Mouse (Mus musculus): Measurements from ENCODE around the gene Lurap1l. TPM values are rescaled to one million over a fixed set of nuclear protein-coding genes. Genes with fewer than 3 reads are reported as not detected.

Gene Lurap1l
- polyA plus RNA-seq, 1 experiment from 2014 or later, result 23.4 TPM

DNA sequence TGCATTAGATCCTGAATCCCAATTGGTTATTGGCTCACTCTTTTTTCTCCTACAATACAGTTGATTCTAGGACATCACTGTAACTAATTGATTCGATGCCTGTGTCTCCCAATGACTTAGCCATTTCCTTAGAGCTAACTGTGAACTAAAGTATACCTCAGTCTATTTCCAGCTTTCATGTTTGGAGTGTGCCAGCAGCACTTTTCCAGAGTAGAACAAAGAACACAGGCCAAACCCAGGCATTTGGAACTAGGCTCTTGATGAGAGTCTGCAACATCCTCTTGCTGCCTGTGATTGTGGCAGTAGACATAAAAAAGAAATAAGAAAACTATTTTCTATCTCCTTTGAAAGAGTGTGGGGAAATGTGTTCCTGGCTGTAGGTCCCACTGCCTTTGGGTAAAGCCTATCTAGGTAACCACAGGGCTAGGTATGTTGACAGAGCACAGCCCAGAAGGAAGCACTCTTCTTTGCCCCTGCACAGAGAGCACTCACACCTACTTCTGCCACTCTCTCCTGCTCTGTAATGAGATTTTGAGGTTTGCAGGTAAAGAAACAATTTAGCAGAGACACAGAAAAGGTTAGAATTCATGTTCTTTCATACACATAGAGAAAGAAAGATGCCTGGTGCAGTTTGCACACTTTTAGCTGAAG is 8.9 kb downstream of the Lurap1l start:
- ATAC-seq, result no peak
- no peak overlapping the region for H3K4me2 ChIP-seq (replicated peaks)
- no peak overlapping the region for H3K27ac ChIP-seq
- H3K4me3 ChIP-seq (replicated peaks), result no peak overlapping the region
- H3K4me1 ChIP-seq (replicated peaks), result no peaks in the 10 kb centered on the region; the same call in 1 of the 2 replicates
- H3K9ac ChIP-seq, result no peak overlapping the region
- no peaks in the 10 kb centered on the region for H3K27me3 ChIP-seq (replicated peaks)
- no peaks in the 10 kb centered on the region for H3K36me3 ChIP-seq
- no peaks in the 10 kb centered on the region for H3K9me3 ChIP-seq
- WGBS, result 73% methylated on average over 1 of the region's 1 CpGs

DNA sequence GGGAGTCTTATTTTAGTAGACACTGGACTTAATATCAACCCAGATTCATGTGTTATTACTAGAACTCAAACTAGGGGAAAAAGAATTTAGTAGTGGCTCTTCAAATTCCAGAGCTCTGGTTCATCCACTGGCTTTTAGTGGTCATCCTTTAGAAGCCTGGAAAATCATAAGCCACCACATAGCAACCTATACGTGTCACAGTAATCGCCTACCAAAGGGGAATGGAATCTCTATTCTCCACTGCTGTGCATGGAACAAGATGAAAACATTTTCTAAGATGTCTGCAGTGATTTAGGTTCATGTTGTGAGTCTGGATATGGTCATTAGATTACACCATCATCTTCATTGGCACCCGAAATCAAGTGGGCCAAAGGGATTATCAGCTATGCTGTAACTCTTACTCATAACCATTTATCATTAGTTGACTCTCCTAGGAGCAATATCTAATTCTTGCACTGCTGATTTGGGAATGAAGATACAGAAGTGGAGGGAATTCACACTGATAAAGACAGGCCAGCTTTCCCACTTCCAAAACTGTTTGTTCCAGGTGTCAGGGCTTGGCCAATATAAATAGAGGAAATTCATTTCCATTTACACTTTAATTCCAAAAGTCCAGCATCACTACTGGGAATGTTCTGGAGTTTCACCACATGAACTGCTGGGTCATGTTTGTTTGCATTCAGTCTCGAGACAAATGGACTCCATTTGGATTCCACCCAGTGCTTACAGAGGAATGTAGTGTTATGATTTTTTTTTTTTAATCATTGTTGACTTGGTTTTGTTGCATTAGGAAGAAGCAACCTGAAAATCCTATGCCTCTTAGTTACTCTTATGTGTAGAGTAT is 11.4 kb downstream of the Lurap1l start:
- Histone ChIP-seq H3K4me3 (replicated peaks) (no peak overlapping the region), H3K27ac (no peak overlapping the region), H3K9me3 (no peaks in the 10 kb centered on the region), H3K4me2 (replicated peaks) (no peak overlapping the region), H3K4me1 (replicated peaks) (no peaks in the 10 kb centered on the region; the same call in 1 of the 2 replicates), H3K9ac (no peak overlapping the region), H3K27me3 (replicated peaks) (no peaks in the 10 kb centered on the region), H3K36me3 (no peaks in the 10 kb centered on the region)
- 76% methylated on average over 4 of the region's 4 CpGs for WGBS
- no peak for ATAC-seq

DNA sequence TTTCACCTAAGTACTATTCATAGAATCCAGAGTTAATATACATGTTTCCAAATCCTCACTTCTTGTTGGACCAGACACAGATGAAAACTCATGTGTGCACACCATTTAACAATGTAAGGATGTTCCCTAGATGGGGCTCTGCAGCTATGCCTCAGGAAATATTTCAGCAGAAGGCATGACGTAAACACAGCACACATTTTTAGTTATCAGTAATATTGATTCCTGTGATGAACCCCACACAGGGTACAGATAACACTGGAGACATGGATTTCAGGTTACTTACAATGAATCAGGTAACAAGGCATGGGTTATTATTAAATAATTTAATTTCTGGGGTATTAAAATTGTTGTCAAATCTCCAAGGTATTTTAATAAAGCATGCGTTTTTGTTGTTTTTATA is 12.2 kb downstream of the Lurap1l start:
- no peak for ATAC-seq
- Histone ChIP-seq H3K4me1 (replicated peaks) (no peaks in the 10 kb centered on the region; the same call in 1 of the 2 replicates), H3K9ac (no peak overlapping the region), H3K27ac (no peak overlapping the region), H3K4me2 (replicated peaks) (no peak overlapping the region), H3K36me3 (no peaks in the 10 kb centered on the region), H3K4me3 (replicated peaks) (no peak overlapping the region), H3K27me3 (replicated peaks) (no peaks in the 10 kb centered on the region), H3K9me3 (no peaks in the 10 kb centered on the region)
- 76% methylated on average over 2 of the region's 2 CpGs for WGBS

DNA sequence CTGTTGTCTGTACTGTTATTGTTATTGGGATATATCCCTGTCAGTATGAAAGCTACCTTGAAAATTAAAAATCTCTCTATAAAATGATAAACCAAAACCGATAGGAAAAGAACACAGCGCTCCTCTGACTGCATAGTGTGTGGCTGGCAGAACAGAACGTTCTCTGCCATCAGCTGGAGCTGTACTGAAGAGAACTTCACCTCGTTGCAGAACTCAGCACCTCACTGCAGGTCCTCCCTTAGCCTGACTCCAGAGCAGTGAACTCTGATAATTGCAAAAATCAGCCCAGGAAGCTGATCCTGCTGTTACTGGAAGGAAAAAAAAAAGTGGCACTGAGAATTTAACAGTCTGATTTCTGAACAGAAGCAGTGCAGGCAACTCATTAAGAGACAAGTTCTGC is 14.4 kb downstream of the Lurap1l start:
- H3K9me3 ChIP-seq, result no peaks in the 10 kb centered on the region
- no peaks in the 10 kb centered on the region for H3K4me1 ChIP-seq (replicated peaks)
- no peak overlapping the region for H3K4me3 ChIP-seq (replicated peaks)
- no peak for ATAC-seq
- H3K36me3 ChIP-seq, result no peaks in the 10 kb centered on the region
- no peak overlapping the region for H3K4me2 ChIP-seq (replicated peaks)
- H3K27ac ChIP-seq, result no peak overlapping the region
- no peaks in the 10 kb centered on the region for H3K27me3 ChIP-seq (replicated peaks)
- no peak overlapping the region for H3K9ac ChIP-seq
- WGBS, result 77% methylated on average over 4 of the region's 4 CpGs

DNA sequence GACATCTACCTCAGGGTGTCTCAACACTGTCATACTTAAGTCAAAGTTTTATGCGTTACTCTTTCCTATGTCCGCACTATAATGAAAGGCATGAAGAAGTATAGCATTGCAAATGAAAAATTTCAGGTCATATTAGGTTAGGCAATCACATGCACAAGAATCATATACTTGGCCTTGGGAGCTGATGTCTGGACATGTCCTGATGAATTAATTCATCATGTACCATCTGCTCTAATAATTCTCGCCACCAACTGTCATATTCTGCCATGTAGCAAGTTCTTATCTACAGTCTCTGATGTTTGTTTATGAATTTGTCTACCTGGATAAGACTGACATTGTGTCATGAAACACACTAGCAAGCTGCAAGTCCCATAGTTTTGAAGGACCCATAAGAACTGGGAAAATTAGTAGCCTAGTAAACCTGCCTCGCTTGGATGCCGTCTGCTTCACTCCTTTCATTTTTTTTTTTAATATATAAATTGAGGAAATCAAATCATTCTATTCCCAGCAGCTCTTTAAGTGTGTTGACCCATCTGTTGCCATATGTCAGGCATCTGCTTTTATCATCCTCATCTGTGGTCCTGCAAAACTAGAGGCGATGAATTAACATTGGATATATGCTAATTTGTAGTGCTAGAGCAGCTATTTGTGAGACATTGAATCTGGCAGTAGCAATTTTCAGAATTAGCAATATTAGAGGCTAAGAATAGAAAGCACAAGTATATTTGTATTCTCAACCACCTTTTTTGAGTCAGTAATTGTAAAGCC is 15.5 kb downstream of the Lurap1l start:
- H3K4me1 ChIP-seq (replicated peaks), result no peaks in the 10 kb centered on the region
- H3K4me3 ChIP-seq (replicated peaks), result no peak overlapping the region
- no peak overlapping the region for H3K27ac ChIP-seq
- H3K36me3 ChIP-seq, result no peaks in the 10 kb centered on the region
- no peaks in the 10 kb centered on the region for H3K27me3 ChIP-seq (replicated peaks)
- WGBS, result 85% methylated on average over 6 of the region's 6 CpGs
- H3K4me2 ChIP-seq (replicated peaks), result no peak overlapping the region
- ATAC-seq, result no peak
- H3K9ac ChIP-seq, result no peak overlapping the region
- no peaks in the 10 kb centered on the region for H3K9me3 ChIP-seq

GRCm38 (mm10) chr4:80934749-80935148 is 24.3 kb downstream of the Lurap1l start:
- no peaks in the 10 kb centered on the region for H3K27me3 ChIP-seq (replicated peaks)
- no peak overlapping the region for H3K4me3 ChIP-seq (replicated peaks)
- H3K27ac ChIP-seq, result no peak overlapping the region
- 91% methylated on average over 3 of the region's 3 CpGs for WGBS
- H3K4me2 ChIP-seq (replicated peaks), result no peak overlapping the region
- ATAC-seq, result no peak
- no peak overlapping the region for H3K9ac ChIP-seq
- no peaks in the 10 kb centered on the region for H3K9me3 ChIP-seq
- H3K4me1 ChIP-seq (replicated peaks), result no peaks in the 10 kb centered on the region
- H3K36me3 ChIP-seq, result no peaks in the 10 kb centered on the region

- Histone ChIP-seq H3K9ac (no peak overlapping the region), H3K27me3 (replicated peaks) (no peaks in the 10 kb centered on the region), H3K4me1 (replicated peaks) (no peaks in the 10 kb centered on the region), H3K36me3 (no peaks in the 10 kb centered on the region), H3K9me3 (no peaks in the 10 kb centered on the region), H3K27ac (no peak overlapping the region), H3K4me3 (replicated peaks) (no peak overlapping the region), H3K4me2 (replicated peaks) (no peak overlapping the region)
- WGBS, result 75% methylated on average over 2 of the region's 2 CpGs
- ATAC-seq, result no peak
Measured at GRCm38 (mm10) chr4:80939115-80939514, 28.7 kb downstream of the Lurap1l start.

- ATAC-seq, result no peak
- WGBS, result 86% methylated on average over 4 of the region's 4 CpGs
- Histone ChIP-seq H3K9ac (no peak overlapping the region), H3K4me1 (replicated peaks) (no peaks in the 10 kb centered on the region), H3K27ac (no peak overlapping the region), H3K4me3 (replicated peaks) (no peak overlapping the region), H3K4me2 (replicated peaks) (no peak overlapping the region), H3K27me3 (replicated peaks) (no peaks in the 10 kb centered on the region), H3K36me3 (no peaks in the 10 kb centered on the region), H3K9me3 (no peaks in the 10 kb centered on the region)
Measured at GRCm38 (mm10) chr4:80940946-80941345, 30.5 kb downstream of the Lurap1l start.

DNA sequence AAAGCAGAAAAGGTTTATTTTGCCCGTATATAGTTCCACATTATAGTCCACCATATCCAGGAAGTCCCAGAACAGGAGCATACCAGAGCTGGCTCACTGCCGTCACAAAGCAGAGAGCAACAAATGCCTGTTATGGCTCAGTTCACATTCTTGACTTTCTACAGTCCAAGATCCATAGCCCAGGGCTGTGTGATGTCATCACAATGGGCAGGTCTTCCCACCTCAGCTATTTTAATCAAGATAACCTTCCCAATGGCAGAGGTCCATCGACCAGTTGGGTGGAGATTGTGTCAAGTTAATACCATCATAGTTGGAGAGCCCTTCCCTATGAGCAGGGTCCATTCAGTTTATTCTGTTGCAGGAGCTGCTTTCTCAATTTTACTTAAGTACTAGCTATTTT is 31.5 kb downstream of the Lurap1l start:
- Histone ChIP-seq H3K9ac (no peak overlapping the region), H3K27me3 (replicated peaks) (no peaks in the 10 kb centered on the region), H3K27ac (no peak overlapping the region), H3K4me3 (replicated peaks) (no peak overlapping the region), H3K4me2 (replicated peaks) (no peak overlapping the region), H3K36me3 (no peaks in the 10 kb centered on the region), H3K4me1 (replicated peaks) (no peaks in the 10 kb centered on the region), H3K9me3 (no peaks in the 10 kb centered on the region)
- ATAC-seq, result peak; percentile 51; the same call in 1 of the 2 replicates
- 83% methylated on average over 3 of the region's 3 CpGs for WGBS

DNA sequence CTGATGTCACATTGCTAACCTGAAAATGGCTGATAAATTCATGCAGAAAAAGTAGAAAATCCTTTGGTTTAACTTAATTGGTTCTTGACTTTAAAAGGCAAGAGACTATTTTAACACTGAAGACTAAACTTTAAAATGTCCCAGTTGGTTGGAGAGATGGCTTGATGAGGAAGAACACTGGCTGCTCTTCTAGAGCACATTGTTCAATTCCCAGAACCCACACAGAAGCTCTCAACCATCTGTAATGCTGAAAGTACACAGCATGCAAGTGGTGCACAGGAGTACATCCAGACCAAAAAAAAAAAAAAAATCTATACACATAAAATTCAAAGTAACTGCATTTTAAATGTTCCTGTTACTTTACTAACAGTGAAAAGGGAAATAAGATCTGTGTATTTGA is 34.2 kb downstream of the Lurap1l start:
- Histone ChIP-seq H3K4me1 (replicated peaks) (no peaks in the 10 kb centered on the region), H3K27me3 (replicated peaks) (no peaks in the 10 kb centered on the region), H3K4me2 (replicated peaks) (no peak overlapping the region), H3K27ac (no peak overlapping the region), H3K4me3 (replicated peaks) (no peak overlapping the region), H3K9me3 (no peaks in the 10 kb centered on the region), H3K9ac (no peak overlapping the region), H3K36me3 (no peaks in the 10 kb centered on the region)
- no peak for ATAC-seq

- no peak for ATAC-seq
- Histone ChIP-seq H3K9ac (no peak overlapping the region), H3K4me3 (replicated peaks) (no peak overlapping the region), H3K27me3 (replicated peaks) (no peaks in the 10 kb centered on the region), H3K27ac (no peak overlapping the region), H3K4me1 (replicated peaks) (no peaks in the 10 kb centered on the region; the same call in 1 of the 2 replicates), H3K36me3 (no peaks in the 10 kb centered on the region), H3K9me3 (no peaks in the 10 kb centered on the region), H3K4me2 (replicated peaks) (no peak overlapping the region)
Measured at GRCm38 (mm10) chr4:80949110-80949509, 38.7 kb downstream of the Lurap1l start.

DNA sequence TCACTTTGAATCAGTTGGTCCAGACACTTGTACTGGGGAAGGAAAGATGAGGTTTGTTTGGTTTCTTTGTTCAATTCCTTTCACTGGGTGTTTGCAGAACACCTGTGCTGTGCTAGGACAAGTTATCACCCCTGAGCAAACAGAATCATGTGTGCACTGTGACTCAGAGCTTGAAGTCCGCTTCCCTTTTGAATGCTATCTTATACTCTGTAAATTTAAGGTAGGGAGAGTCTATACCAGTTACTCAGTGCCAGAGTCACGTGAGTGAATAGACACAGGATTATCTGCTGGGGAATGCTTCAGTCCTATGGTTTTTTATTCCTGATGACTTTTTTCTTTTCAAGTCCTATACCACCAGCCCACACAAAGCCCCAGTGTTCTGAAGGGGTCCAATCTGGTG is 39.3 kb downstream of the Lurap1l start:
- Histone ChIP-seq H3K27me3 (replicated peaks) (no peaks in the 10 kb centered on the region), H3K4me3 (replicated peaks) (no peak overlapping the region), H3K9me3 (no peaks in the 10 kb centered on the region), H3K4me2 (replicated peaks) (peak overlapping the region; percentile 30; the same call in 1 of the 2 replicates), H3K36me3 (no peaks in the 10 kb centered on the region), H3K27ac (peak overlapping the region; percentile 66), H3K9ac (no peak overlapping the region), H3K4me1 (replicated peaks) (no peaks in the 10 kb centered on the region; the same call in 1 of the 2 replicates)
- WGBS, result 57% methylated on average over 2 of the region's 2 CpGs
- peak; percentile 96 for ATAC-seq
